Mouse (Mus musculus) left cerebral cortex, postnatal 25 days (tissue): ENCODE data around the gene Pole3. TPM values are rescaled to one million over a fixed set of nuclear protein-coding genes. Genes with fewer than 3 reads are reported as not detected.
"Not testable (repeated sequence)": the region's sequence is repeated elsewhere in the genome, so short reads cannot be mapped to it uniquely, and the experiment has no call there.

ENCODE experiments used
- DNase-seq, 2 experiments: peaks; one replicate each; pipeline ENCODE4 v3.0.0; 2022; ENCODE audit warnings: low spot score in 2 of 2, mixed read lengths in 1 of 2
- intact Hi-C: fragments of 180-260 bp; cut with DNase I; formaldehyde crosslinking; loops from one replicate; pipeline ENCODE4 v1.15.1; 2025
- total RNA-seq, 2 experiments: library from RNA; stranded (reverse); gene quantifications; 2 replicates each; pipeline ENCODE4 v1.2.3; 2021

Pole3 gene
- total RNA-seq, 2 experiments from 2014 or later: 19.9 to 20.2 TPM

DNA sequence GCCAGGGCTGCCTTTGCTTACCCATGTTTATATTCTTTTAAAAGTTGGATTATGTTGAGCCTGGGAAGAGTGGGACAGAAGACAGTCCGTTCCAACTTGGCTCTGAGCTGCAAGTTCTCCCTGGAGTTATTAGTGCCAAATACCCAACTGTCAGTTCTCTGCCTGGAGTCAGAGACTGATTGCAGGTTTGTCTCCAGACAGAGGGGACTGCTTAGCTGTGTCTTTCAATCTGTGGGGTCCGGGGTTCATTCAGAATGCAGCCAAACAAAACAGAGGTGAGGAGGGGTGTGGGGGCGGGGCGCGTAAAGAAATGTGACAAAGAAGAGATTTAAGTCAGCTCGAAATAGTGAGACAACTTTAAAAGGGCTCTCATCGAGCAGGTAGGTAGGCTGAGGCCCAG is 23.3 kb downstream of the Pole3 start:
- no peak for DNase-seq
- intact Hi-C loops: loop anchor here (2.0 kb wide), 1 partner anchor 71 kb away; no protein-coding TSS in a partner anchor

DNA sequence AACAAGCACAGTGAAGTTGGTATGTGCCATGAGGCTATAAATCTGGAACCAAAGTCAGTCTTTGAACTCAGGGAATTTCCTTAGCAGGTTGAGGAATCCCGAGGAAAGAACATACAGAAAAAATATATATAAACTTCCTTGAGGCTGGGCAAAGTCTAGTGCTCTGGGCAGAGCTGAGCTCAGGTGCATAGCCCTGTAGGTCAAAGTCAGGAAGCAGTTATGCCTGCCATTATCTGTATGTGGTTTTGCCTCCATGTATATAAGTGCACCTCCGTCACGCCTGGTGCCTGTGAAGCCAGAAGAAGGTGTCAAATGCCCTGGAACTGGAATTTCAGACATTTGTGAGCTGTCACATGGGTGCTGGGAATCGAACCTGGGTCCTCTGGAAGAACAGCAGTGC is 24.1 kb downstream of the Pole3 start:
- no peak for DNase-seq
- intact Hi-C loops: loop anchor here (2.0 kb wide), 1 partner anchor 70 kb away; no protein-coding TSS in a partner anchor

DNA sequence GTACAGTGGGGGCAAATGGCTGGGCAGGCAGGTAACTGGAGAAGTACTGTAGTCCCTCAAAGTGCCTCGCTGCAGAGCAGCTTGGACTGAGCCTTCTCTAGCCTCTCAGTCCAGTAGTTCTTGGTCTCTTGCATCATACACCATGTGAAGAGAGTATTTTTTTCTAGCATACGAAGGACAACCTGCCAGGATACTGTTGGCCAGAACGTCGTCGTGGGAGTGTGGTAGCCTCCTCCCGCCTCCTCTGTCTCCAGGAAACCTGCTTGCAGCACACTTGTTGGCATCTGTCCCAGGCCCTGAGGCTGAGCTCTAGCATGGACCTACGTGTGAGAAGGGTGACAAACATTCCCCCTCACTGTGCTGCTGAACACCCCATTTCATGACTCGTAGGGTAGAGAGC is 28.1 kb downstream of the Pole3 start:
- peak; percentile 62 to 89 for DNase-seq
- intact Hi-C loops: no loop called here

DNA sequence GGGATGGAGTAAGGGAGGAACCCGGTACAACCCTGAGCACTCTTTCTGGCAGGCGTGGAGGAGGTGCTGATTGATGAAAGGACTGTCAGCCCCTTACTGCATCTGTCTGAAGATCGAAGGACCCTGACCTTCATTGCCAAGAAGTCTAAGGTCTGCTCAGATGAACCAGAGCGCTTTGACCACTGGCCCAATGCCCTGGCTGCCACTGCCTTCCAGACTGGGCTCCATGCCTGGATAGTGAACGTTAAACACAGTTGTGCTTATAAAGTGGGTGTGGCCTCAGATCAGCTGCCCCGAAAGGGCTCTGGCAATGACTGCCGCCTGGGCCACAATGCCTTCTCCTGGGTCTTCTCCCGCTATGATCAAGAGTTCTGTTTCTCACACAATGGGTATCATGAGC is 28.9 kb downstream of the Pole3 start:
- intact Hi-C loops: no loop called here

DNA sequence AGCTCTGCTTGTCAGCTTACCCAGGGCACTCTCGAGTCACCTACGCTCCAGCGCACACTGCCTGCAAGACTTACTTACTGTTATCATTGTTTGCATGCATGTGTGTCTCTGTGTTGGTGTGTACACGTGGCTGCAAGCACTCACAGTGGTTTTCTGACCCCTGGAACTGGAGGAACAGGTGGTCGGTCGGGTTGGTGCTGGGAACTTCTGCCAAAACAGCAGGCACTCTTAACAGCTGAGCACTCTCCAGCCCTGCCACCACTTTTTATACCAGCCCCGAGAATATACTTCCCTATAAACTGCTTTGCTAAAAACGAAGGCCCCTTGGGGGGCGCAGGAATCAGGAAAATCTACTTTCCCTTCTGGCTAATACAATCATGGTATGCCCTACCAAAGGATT is 30.6 kb downstream of the Pole3 start:
- intact Hi-C loops: no loop called here
- no peak for DNase-seq

More for the DNA sequence above, 28.9 kb downstream of the Pole3 start:
- no peak for DNase-seq

DNA sequence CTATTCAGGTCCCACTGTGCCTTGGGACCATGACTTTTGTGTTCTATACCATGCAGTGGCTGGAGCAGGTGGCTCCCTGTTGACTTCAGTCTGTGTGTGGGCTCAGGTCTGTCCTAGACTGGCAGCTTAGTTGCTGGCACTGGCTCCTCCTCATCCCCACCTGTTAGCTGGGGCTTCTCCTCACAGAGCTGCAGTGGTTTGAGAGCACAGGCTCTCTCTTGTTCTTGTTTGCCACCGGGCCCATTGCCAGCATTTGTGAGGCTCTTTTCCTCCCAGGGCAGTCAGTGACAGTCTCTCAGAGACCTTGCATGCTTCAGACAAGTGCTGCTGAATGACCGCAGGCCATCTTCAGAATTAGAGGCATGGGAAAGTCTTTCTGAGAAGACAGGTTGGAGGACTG is 32.2 kb downstream of the Pole3 start:
- intact Hi-C loops: no loop called here
- DNase-seq: peak in 1 of 2 experiments; percentile 43

DNA sequence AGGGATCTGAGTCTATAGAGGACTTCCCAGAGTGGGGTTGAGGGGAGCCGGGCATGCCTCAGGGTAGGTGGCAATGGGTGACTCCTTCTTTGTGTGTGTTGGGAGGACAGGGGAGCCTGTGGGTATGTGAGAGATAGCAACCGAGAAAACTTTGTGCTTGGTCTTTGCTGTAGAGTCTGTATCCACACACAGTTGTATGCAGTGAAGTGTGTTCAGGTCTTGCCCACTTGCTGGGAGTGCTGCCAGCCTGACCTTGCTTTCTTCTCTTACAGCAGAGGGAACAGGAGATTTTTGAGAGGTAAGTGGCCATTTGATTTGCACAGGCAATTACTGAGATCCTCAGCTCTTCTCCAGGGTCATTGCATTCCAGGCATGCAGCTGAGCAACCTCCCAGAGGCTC is 37.0 kb downstream of the Pole3 start:
- DNase-seq: no peak
- intact Hi-C loops: no loop called here

DNA sequence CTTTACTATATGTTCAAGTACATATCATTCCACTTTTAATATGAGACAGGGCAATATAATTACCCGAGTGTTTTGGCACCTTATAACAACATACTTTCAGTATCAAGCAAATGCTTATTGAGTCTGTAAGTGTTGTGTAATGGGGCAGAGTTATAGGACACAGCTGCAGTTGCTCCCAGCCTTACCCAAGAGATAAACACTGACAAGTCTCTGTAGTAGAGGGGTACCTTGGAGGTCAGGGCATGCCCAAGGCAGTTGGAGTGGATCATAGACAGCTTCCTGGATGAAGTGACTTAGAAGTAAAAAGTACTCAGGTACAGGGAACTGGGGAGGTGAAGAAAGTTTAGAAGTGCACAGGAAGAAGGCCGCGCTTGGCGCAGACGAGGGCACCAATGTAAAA is 37.7 kb downstream of the Pole3 start:
- intact Hi-C loops: no loop called here
- no peak for DNase-seq

DNA sequence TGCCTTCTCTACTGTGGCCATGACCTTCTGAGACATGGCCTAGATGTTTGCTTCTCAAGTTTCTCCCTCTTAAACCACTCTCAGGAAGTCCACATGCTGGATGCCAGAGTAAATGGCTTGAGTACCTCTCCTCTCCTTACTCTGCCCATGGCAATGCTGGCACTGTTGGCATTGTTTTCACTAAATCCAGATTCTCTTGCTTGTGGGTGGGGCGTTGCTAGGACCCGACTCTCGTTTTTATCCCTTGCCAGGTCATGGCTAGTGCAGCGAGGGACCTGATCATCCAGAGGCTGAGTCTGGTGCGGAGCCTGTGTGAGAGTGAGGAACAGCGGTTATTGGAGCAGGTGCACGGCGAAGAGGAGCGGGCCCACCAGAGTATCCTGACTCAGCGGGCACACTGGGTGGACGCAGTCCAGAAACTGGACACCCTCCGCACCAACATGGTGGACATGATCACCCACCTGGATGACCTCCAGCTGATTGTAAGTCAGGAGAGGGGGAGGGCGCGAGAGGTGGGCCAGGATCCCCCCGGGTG is 38.6 kb downstream of the Pole3 start:
- DNase-seq: no peak
- intact Hi-C loops: no loop called here

DNA sequence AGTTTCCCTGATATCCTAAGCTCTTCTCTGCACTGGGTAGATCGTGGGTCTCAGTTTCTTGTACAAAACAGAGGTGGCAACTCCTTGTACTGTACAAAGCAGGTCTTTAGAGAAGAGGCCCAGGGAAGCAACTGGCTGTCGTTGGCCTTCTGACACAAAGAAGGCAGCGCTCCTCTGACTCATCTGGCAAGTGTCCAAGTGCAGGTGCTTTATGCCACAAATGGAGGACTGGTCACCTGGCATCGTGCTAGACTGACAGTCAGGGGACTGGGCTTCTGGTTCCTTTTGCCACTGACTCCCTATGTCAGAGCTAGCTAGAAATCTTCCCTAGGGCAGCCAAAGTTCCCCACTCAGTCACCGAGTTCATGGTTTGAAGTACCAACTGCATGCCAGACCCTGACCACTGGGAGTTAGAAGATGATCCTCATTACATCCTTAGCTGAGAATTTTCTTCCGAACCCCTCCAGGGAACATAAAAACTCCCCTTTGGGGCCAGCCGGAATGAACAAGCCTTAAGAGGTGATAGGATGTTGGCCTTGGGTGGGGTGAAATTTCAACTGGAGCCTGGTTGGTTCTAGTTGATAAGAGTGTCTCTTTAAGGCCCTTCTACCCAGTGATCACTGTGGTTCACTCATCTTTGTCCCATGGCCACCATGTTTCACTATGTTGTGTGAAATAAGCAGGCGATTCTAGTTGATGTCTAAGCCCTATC is 39.3 kb downstream of the Pole3 start:
- intact Hi-C loops: no loop called here
- no peak for DNase-seq

DNA sequence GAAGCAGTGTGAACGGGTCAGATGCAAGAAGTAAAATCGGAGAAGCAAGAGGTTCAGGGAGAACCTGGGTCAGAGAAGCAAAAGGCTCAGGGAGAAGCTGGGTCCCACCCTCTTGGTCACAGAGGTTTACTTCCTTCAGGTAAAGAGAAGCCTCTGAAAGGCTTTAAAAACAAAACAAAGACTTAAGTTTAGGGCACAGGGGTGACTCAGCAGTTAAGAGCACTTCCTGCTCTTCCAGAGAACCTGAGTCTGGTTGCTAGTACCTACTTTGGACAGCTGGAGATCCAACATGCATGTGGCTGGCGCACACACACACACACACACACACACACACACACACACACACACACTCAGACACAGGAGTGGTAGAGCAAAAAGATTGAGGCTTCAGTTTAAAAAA is 39.9 kb downstream of the Pole3 start:
- DNase-seq: no peak
- intact Hi-C loops: no loop called here

DNA sequence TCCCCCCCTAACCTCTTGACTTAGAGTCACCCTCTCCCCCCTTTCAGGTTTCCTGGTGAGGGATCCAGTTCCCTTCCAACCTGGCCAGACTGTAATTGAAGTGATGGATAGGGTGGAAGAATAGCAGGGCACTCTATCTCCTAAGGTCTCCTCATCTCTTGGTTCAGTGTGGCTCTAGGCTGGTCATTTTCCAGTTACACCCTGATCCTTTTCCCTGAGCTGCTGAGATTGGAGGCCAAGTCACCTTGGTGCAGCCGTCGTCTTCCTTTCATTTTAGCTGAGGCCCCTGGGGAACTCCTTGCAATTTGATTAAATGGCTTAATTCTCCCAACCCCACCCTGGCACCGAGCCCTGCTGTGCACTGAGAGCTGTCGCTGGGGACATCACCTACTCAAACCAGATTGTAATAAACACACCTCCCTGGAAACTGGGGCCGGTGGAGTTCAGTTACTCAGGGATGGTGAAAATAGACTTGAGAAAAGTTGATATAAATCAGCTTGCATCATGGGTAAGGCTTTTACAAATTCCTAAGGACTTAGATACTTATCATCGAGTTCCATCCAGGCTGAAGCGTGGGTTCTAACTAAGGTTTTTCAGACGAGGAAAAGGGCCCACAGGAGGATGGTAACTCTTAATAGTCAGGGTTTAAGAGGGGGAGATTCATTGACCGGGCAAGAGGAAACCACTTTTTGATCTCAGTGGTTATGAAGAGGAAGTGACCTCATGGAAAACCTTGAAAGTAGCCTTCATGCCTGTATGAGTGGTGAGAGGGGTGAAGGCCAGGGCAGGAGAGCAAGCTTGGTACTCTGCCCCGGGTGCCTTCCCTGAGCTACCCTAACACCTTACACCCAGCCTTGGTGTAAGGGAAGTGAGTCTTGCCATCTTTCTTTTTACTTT is 43.9 kb downstream of the Pole3 start:
- intact Hi-C loops: no loop called here

DNA sequence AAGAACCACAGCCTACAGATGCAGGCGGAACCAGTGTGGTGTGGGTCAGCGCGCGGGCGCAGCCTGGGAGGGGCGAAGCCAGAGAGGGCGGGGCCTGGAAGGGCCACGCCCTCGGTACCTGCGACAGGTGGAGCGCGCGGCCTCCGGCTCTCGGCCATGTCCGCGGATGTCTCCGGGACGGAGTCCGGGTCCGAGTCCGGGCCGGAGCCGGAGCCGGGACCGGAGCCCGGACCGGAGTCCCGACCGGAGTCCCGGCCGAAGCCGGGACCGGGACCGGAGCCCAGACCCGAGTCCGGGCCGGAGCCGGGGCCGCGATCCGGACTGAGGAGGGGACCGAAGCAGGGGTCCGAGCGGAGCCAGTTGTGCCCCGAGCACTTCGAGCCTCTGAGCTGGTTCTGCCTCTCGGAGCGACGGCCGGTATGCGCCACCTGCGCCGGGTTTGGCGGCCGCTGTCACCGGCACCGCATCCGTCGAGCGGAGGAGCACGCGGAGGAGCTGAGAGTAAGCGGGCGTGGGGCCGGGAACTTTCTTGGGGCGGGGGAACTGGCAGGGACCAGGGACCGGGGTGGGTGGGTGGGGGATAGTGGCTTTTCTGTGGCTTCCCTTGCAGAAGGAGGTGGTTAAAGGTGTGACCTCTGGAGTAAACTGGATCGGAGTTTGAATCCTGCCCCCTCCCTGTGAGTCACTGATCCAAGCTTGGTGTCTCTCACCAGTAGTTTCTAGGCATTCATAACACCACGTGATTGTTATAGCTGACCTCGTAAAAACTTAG is 44.7 kb downstream of the Pole3 start, which contains the start of gene Bspry:
TSS of gene Bspry (plus strand) at position 117 of the 772 bp plus-strand sequence.
- intact Hi-C loops: no loop called here
- no peak for DNase-seq

More for the DNA sequence above, 43.9 kb downstream of the Pole3 start:
- no peak for DNase-seq

DNA sequence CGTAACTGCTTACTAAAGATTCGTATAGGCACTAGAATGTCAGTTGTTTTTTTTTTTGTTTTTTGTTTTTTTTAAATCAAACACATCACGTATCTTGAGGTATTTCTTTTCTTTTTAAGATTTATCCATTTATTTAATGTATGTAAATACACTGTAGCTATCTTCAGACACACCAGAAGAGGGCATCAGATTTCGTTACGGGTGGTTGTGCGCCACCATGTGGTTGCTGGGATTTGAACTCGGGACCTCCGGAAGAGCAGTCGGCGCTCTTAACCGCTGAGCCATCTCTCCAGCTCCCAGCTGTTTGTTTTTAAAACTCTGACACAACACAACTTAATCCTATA is 45.3 kb downstream of the Pole3 start:
- intact Hi-C loops, DNase-seq: not testable (repeated sequence)

DNA sequence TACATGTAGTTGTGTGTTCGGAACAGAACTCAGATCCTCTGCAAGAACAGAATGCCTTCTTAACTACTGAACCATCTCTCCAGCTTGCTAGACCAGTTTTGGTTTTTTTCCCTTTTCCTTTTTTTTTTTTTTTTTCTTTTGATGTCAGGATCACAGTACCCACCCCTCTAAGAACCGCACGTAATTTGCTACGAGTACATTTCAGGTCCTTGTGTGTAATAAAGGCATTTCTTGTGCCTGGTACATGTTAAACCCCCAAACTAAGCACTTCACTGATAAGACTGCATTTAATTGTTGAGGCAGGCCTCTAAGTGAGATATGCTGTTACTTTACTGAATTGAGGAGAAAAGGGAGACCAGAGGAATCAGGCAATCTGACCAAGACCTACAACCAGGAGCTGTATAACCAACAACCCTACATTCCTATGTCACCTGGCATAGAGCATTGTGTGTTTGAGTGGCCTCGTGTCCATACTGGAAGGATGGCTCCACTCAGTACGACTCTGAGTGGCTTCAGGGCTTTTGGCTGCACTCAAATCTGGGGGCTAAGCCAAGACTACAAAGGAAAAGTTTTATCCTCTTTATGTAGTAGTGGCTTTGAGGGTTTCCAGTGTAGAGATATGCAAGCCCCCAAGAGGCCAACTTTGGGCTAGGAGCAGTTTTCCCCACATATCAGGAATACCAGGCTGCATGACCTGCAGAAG is 47.2 kb downstream of the Pole3 start:
- no peak for DNase-seq
- intact Hi-C loops: no loop called here

DNA sequence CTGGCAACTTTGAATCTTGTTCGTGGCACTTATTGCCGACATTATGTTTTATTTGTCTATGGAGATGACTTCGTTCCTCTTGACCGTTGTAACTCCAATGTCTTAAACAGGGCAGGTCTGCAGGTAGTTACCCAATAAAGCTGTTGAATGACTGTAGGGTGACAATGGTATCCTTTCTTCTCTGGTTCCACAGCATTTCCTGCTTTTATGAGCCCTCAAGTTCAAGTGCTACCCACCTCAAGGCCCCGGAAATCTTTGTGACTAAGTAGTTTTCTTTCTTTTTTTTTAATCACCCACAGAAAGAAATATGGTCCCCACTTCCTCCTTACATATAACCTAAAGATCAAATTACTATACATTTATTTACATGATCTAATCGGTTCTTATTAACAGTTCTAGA is 49.1 kb downstream of the Pole3 start:
- no peak for DNase-seq
- intact Hi-C loops: no loop called here

DNA sequence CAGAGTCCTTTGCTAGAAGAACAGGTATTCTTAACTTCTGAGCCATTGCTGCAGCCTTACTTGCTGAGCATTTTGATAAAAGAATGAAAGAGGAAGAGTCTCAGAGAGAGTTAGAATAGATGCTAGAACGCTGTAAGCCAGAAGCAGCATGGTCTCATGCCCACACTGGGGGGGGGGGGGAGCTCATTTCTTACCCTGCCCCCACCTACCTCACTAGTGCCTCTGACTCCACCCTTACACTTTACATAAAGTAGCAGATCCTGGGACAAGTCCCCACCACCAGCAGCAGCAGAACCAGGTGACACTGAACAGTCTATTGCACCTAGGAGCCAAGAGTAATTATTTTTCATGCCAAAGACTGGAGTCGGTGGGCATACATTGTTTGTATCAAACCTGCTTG is 49.7 kb downstream of the Pole3 start:
- DNase-seq: no peak
- intact Hi-C loops: no loop called here
